Comparison of ENCODE assay signal across 37 mouse cellular contexts in genomic region chr9:7453302-7453701, GRCm38 (mm10). TPM values are rescaled to one million over a fixed set of nuclear protein-coding genes. Genes with fewer than 3 reads are reported as not detected.
DNase-seq lines count a peak whose midpoint lies in the region; ATAC-seq and TF ChIP-seq lines count a peak whose summit lies in the region.
"Had no signal": no experiment of that assay in that cellular context is flagged by ENCODE, and none has a peak within 500 bp of the region (broad histone marks: within the 10 kb centered on the region; RNA-seq: fewer than 3 reads in every experiment).

No protein-coding gene starts in this region.

- TF ChIP-seq POLR2A in limb, embryonic 14.5 days (IDR thresholded peaks at IDR 0.05; ENCODE audit: borderline replicate concordance, extremely low read depth, insufficient read depth, insufficient read length) = no peak

- H3K27ac ChIP-seq in limb, embryonic 13.5 days = no peak overlapping the region
- no peak overlapping the region for H3K27ac ChIP-seq in limb, embryonic 10.5 days
- H3K27ac ChIP-seq in limb, embryonic 14.5 days (replicated peaks; ENCODE audit: low read depth, low read length) = no peak overlapping the region
- H3K27ac ChIP-seq in forebrain, embryonic 14.5 days (ENCODE audit: low read depth, low read length) = no peak overlapping the region
- H3K27ac ChIP-seq: forebrain, embryonic 12.5 days; heart, adult 2 months; heart, embryonic 10.5 days; heart, embryonic 13.5 days; hindbrain, embryonic 14.5 days; hindbrain, postnatal 0 days had no signal

- H3K4me1 ChIP-seq in limb, embryonic 13.5 days = no peaks in the 10 kb centered on the region
- H3K4me1 ChIP-seq in limb, embryonic 10.5 days = no peaks in the 10 kb centered on the region
- peaks cover 4% of the 10 kb centered on the region; the same call in 1 of the 2 replicates for H3K4me1 ChIP-seq in limb, embryonic 14.5 days (ENCODE audit: control insufficient read depth, insufficient read depth, low read length)
- H3K4me1 ChIP-seq in forebrain, embryonic 14.5 days (ENCODE audit: control insufficient read depth, insufficient read depth, low read length) = no peaks in the 10 kb centered on the region
- H3K4me1 ChIP-seq: forebrain, embryonic 12.5 days; heart, embryonic 10.5 days had no signal

- no peaks in the 10 kb centered on the region for H3K36me3 ChIP-seq in limb, embryonic 13.5 days
- no peaks in the 10 kb centered on the region for H3K36me3 ChIP-seq in limb, embryonic 10.5 days
- H3K36me3 ChIP-seq in limb, embryonic 14.5 days (ENCODE audit: control insufficient read depth, insufficient read depth, low read length) = no peaks in the 10 kb centered on the region
- no peaks in the 10 kb centered on the region for H3K36me3 ChIP-seq in forebrain, embryonic 14.5 days (ENCODE audit: control insufficient read depth, insufficient read depth, low read length)
- H3K36me3 ChIP-seq: forebrain, embryonic 12.5 days; heart, embryonic 10.5 days; heart, embryonic 13.5 days had no signal

- WGBS in limb, embryonic 13.5 days = 39% methylated on average over 2 of the region's 2 CpGs
- 80% methylated on average over 2 of the region's 2 CpGs for WGBS in limb, embryonic 10.5 days
- 55% methylated on average over 2 of the region's 2 CpGs for WGBS in limb, embryonic 14.5 days
- 87% methylated on average over 2 of the region's 2 CpGs for WGBS in forebrain, embryonic 14.5 days

- no peak overlapping the region for H3K9ac ChIP-seq in limb, embryonic 13.5 days
- H3K9ac ChIP-seq in limb, embryonic 14.5 days (ENCODE audit: low read depth, low read length, severe bottlenecking) = no peak overlapping the region
- no peak overlapping the region for H3K9ac ChIP-seq in forebrain, embryonic 14.5 days (ENCODE audit: low read length)
- H3K9ac ChIP-seq: forebrain, embryonic 12.5 days; heart, embryonic 13.5 days; hindbrain, embryonic 14.5 days had no signal

- no peak overlapping the region for H3K4me3 ChIP-seq in limb, embryonic 13.5 days
- no peak overlapping the region for H3K4me3 ChIP-seq in limb, embryonic 10.5 days
- H3K4me3 ChIP-seq in limb, embryonic 14.5 days (replicated peaks; ENCODE audit: low read length) = no peak overlapping the region
- no peak overlapping the region for H3K4me3 ChIP-seq in forebrain, embryonic 14.5 days (ENCODE audit: low read depth, low read length)
- H3K4me3 ChIP-seq: erythroblast, embryonic 14.5 days; forebrain, embryonic 12.5 days; heart, adult 2 months; heart, embryonic 10.5 days; heart, embryonic 13.5 days had no signal

- no peak overlapping the region for H3K4me2 ChIP-seq in limb, embryonic 13.5 days (replicated peaks)
- H3K4me2 ChIP-seq in limb, embryonic 14.5 days (replicated peaks; ENCODE audit: low read depth, low read length, severe bottlenecking) = no peak overlapping the region
- H3K4me2 ChIP-seq in forebrain, embryonic 14.5 days (ENCODE audit: low read length) = no peak overlapping the region
- H3K4me2 ChIP-seq: forebrain, embryonic 12.5 days; heart, embryonic 13.5 days; hindbrain, embryonic 14.5 days had no signal

- peak; percentile 73; the same call in 1 of the 2 replicates for ATAC-seq in limb, embryonic 13.5 days (ENCODE audit: low FRiP score, low read depth)
- peak; percentile 55 for ATAC-seq in limb, embryonic 14.5 days (ENCODE audit: low FRiP score, low read depth)
- ATAC-seq in forebrain, embryonic 14.5 days = no peak
- ATAC-seq: activated CD4-positive, CD25-positive, alpha-beta regulatory T cell, adult 4 months; CD4-positive, CD25-positive, alpha-beta regulatory T cell, adult 4 months; forebrain, embryonic 16.5 days; hindbrain, postnatal 0 days; inflammation-experienced regulatory T-cells, adult 6 months had no signal

- DNase-seq in limb, embryonic 10.5 days (ENCODE audit: low spot score) = no peak
- peak; percentile 2 for DNase-seq in NIH3T3 (ENCODE audit: low read depth)
- DNase-seq in limb, embryonic 14.5 days (ENCODE audit: low spot score) = peak; percentile 61
- DNase-seq in adrenal gland, adult 8-10 months = no peak
- DNase-seq in cerebellum, postnatal 36 days = no peak
- DNase-seq in forebrain, embryonic 14.5 days (ENCODE audit: low spot score) = no peak
- DNase-seq: adrenal gland, postnatal 14 days; cerebellum, adult 11 months; cerebellum, adult 2 months; cerebellum, adult 9-11 months; cerebellum, postnatal 25 days; embryo, embryonic 11 days; gastrocnemius, postnatal 10 days; gastrocnemius, postnatal 36 days; heart, adult 2 months; heart, postnatal 14 days; heart, postnatal 4 days had no signal

- no peaks in the 10 kb centered on the region for H3K27me3 ChIP-seq in limb, embryonic 13.5 days
- no peaks in the 10 kb centered on the region for H3K27me3 ChIP-seq in limb, embryonic 10.5 days (ENCODE audit: low read depth, poor library complexity, severe bottlenecking)
- no peaks in the 10 kb centered on the region for H3K27me3 ChIP-seq in limb, embryonic 14.5 days (ENCODE audit: control insufficient read depth, insufficient read depth, low read length)
- H3K27me3 ChIP-seq in forebrain, embryonic 14.5 days (replicated peaks; ENCODE audit: control insufficient read depth, insufficient read depth, low read length) = no peaks in the 10 kb centered on the region
- H3K27me3 ChIP-seq: forebrain, embryonic 12.5 days; heart, embryonic 13.5 days had no signal

- no peaks in the 10 kb centered on the region for H3K9me3 ChIP-seq in limb, embryonic 13.5 days
- H3K9me3 ChIP-seq in limb, embryonic 10.5 days (replicated peaks) = no peaks in the 10 kb centered on the region
- no peaks in the 10 kb centered on the region for H3K9me3 ChIP-seq in limb, embryonic 14.5 days (ENCODE audit: control insufficient read depth, low read length)
- no peaks in the 10 kb centered on the region for H3K9me3 ChIP-seq in forebrain, embryonic 14.5 days (replicated peaks; ENCODE audit: control insufficient read depth, low read length)
- H3K9me3 ChIP-seq: forebrain, embryonic 12.5 days; heart, embryonic 10.5 days; heart, embryonic 13.5 days had no signal

RNA-seq across cellular contexts. Expression of gene Mmp3, which starts 7.7 kb away (rescaled TPM):
- polyA plus RNA-seq in limb, embryonic 13.5 days (2015; fragmentation: Nextera tagmentation; extraction: Ambion mirVana) = not detected in 2 replicates
- polyA plus RNA-seq in limb, embryonic 10.5 days (2016; fragmentation: Nextera tagmentation; extraction: Ambion mirVana) = not detected in 2 replicates
- polyA plus RNA-seq in limb, embryonic 14.5 days (2012; rRNA removed) = 0.06 and 0.16 TPM in 2 replicates
- 0.10 and 0.21 TPM in 2 replicates for polyA plus RNA-seq in limb, embryonic 14.5 days (2014; fragmentation: Nextera tagmentation; extraction: Ambion mirVana)
- total RNA-seq in adrenal gland, adult 8-10 months (2022) = under 1 TPM in 2 of 4 experiments, not detected in 2; 0.14 to 0.27 TPM
- polyA plus RNA-seq in forebrain, embryonic 14.5 days (2014; fragmentation: Nextera tagmentation; extraction: Ambion mirVana) = not detected in 2 replicates
- total RNA-seq: adrenal gland, postnatal 14 days; adrenal gland, postnatal 4 days; granulocyte monocyte progenitor cell, adult 5-6 weeks; heart, postnatal 4 days; hindbrain, postnatal 0 days; MEL had no signal
- polyA plus RNA-seq: activated CD4-positive, CD25-positive, alpha-beta regulatory T cell, adult 4 months; CD4-positive, CD25-positive, alpha-beta regulatory T cell, adult 4 months; cerebellum, adult 2 months; cortical plate, adult 2 months; embryonic facial prominence, embryonic 11.5 days; erythroblast, embryonic 14.5 days; forebrain, embryonic 12.5 days; forebrain, embryonic 16.5 days; heart, embryonic 10.5 days; heart, embryonic 13.5 days; heart, embryonic 16.5 days; hindbrain, embryonic 11.5 days; hindbrain, embryonic 14.5 days; hindbrain, postnatal 0 days; inflammation-experienced regulatory T-cells, adult 6 months had no signal

RNA-seq across cellular contexts. Expression of gene Mmp10, which starts 48.9 kb away (rescaled TPM):
- polyA plus RNA-seq in limb, embryonic 13.5 days (2015; fragmentation: Nextera tagmentation; extraction: Ambion mirVana) = not detected in 2 replicates
- polyA plus RNA-seq in limb, embryonic 10.5 days (2016; fragmentation: Nextera tagmentation; extraction: Ambion mirVana) = not detected in 2 replicates
- 0.04 TPM in 2 replicates for polyA plus RNA-seq in limb, embryonic 14.5 days (2012; rRNA removed)
- not detected in 2 replicates for polyA plus RNA-seq in limb, embryonic 14.5 days (2014; fragmentation: Nextera tagmentation; extraction: Ambion mirVana)
- total RNA-seq in adrenal gland, adult 8-10 months (2022) = not detected
- polyA plus RNA-seq in forebrain, embryonic 14.5 days (2014; fragmentation: Nextera tagmentation; extraction: Ambion mirVana) = not detected in 2 replicates
- total RNA-seq: adrenal gland, adult 18-20 months; adrenal gland, postnatal 14 days; adrenal gland, postnatal 4 days; gastrocnemius, adult 18-20 months; gastrocnemius, postnatal 10 days; gastrocnemius, postnatal 36 days; granulocyte monocyte progenitor cell, adult 5-6 weeks; heart, adult 2 months; heart, postnatal 14 days; heart, postnatal 4 days; hindbrain, postnatal 0 days; MEL had no signal
- polyA plus RNA-seq: activated CD4-positive, CD25-positive, alpha-beta regulatory T cell, adult 4 months; CD4-positive, CD25-positive, alpha-beta regulatory T cell, adult 4 months; cerebellum, adult 2 months; cortical plate, adult 2 months; embryonic facial prominence, embryonic 11.5 days; erythroblast, embryonic 14.5 days; forebrain, embryonic 12.5 days; forebrain, embryonic 16.5 days; heart, adult 2 months; heart, embryonic 10.5 days; heart, embryonic 13.5 days; heart, embryonic 16.5 days; hindbrain, embryonic 11.5 days; hindbrain, embryonic 14.5 days; hindbrain, postnatal 0 days had no signal

Comparison
In these comparisons a context has a peak if more than half of its experiments do, and no peak if none do; other contexts are left out.
1. DNase-seq: peak in NIH3T3 (single experiment) and limb, embryonic 14.5 days (single experiment); none in limb, embryonic 10.5 days (single experiment), adrenal gland, adult 8-10 months (single experiment), cerebellum, postnatal 36 days (0 of 2) and forebrain, embryonic 14.5 days (single experiment).